Mouse (Mus musculus): ENCODE measurements around the gene Sytl2.

Sytl2 gene

GRCm38 (mm10) chr7:90301942-90302646 is at the start of gene Sytl2:
Gene Sytl2, plus strand, starts transcription at chr7:90302252.
- in situ Hi-C loops (cut with MboI, MseI), result no loop called here

- in situ Hi-C loops (cut with MboI, MseI), result no loop called here
These were observed 49.1 kb upstream of the Sytl2 start for GRCm38 (mm10) chr7:90252946-90253345.

- in situ Hi-C loops (cut with MboI, MseI), result no loop called here
These were observed 43.4 kb upstream of the Sytl2 start for GRCm38 (mm10) chr7:90258701-90259100.

- in situ Hi-C loops (cut with MboI, MseI), result no loop called here
These were observed 42.2 kb upstream of the Sytl2 start for GRCm38 (mm10) chr7:90259899-90260298.

- in situ Hi-C loops (cut with MboI, MseI), result no loop called here
These were observed 40.0 kb upstream of the Sytl2 start for GRCm38 (mm10) chr7:90261902-90262599.

GRCm38 (mm10) chr7:90265289-90265970 is 36.6 kb upstream of the Sytl2 start, which contains the start of gene Ccdc83:
Gene Ccdc83, minus strand, starts transcription at chr7:90265777.
- in situ Hi-C loops (cut with MboI, MseI), result loop anchor here (5.0 kb wide), 1 partner anchor 313 kb away; no protein-coding TSS in a partner anchor

- in situ Hi-C loops (cut with MboI, MseI), result no loop called here
These were observed 31.9 kb upstream of the Sytl2 start for GRCm38 (mm10) chr7:90270141-90270540.

- in situ Hi-C loops (cut with MboI, MseI), result no loop called here
These were observed 27.4 kb upstream of the Sytl2 start for GRCm38 (mm10) chr7:90274561-90275100.

GRCm38 (mm10) chr7:90277246-90277645 is 24.8 kb upstream of the Sytl2 start:
- in situ Hi-C loops (cut with MboI, MseI), result no loop called here

- in situ Hi-C loops (cut with MboI, MseI), result no loop called here
These were observed 24.3 kb upstream of the Sytl2 start for GRCm38 (mm10) chr7:90277769-90278168.

GRCm38 (mm10) chr7:90279136-90279535 is 22.9 kb upstream of the Sytl2 start:
- in situ Hi-C loops (cut with MboI, MseI), result no loop called here

GRCm38 (mm10) chr7:90280274-90280875 is 21.7 kb upstream of the Sytl2 start:
- in situ Hi-C loops (cut with MboI, MseI), result loop anchor here (5.0 kb wide), 1 partner anchor 122 kb away; no protein-coding TSS in a partner anchor

GRCm38 (mm10) chr7:90280878-90281277 is 21.2 kb upstream of the Sytl2 start:
- in situ Hi-C loops (cut with MboI, MseI), result loop anchor here (5.0 kb wide), 1 partner anchor 121 kb away; no protein-coding TSS in a partner anchor

- in situ Hi-C loops (cut with MboI, MseI), result loop anchor here (5.0 kb wide), 1 partner anchor 120 kb away; no protein-coding TSS in a partner anchor
These were observed 20.1 kb upstream of the Sytl2 start for GRCm38 (mm10) chr7:90281759-90282546.

- in situ Hi-C loops (cut with MboI, MseI), result loop anchor here (5.0 kb wide), 1 partner anchor 120 kb away; no protein-coding TSS in a partner anchor
These were observed 19.3 kb upstream of the Sytl2 start for GRCm38 (mm10) chr7:90282786-90283185.

GRCm38 (mm10) chr7:90284793-90285192 is 17.3 kb upstream of the Sytl2 start:
- in situ Hi-C loops (cut with MboI, MseI), result loop anchor here (5.0 kb wide), 1 partner anchor 118 kb away; no protein-coding TSS in a partner anchor

GRCm38 (mm10) chr7:90291885-90292284 is 10.2 kb upstream of the Sytl2 start:
- in situ Hi-C loops (cut with MboI, MseI), result loop anchor here (5.0 to 10.0 kb wide), 2 partner anchors 63 to 195 kb away; no protein-coding TSS in a partner anchor

- in situ Hi-C loops (cut with MboI, MseI), result no loop called here
These were observed 848 bp downstream of the Sytl2 start for GRCm38 (mm10) chr7:90302647-90303552.

- in situ Hi-C loops (cut with MboI, MseI), result no loop called here
These were observed 4.0 kb downstream of the Sytl2 start for GRCm38 (mm10) chr7:90306079-90306478.

Measured in regulatory T cell (primary cell).